Mouse (Mus musculus) embryonic fibroblast, embryonic 13.5 days (primary cell): ENCODE results near the gene Rapgef2.

Experiments used
- CTCF ChIP-seq: IDR thresholded peaks from 2 replicates; pipeline ENCODE4 v1.5.1; 2011; ENCODE audit warnings: mild to moderate bottlenecking, control low read depth, low read length, moderate library complexity, borderline replicate concordance; ENCODE audit not compliant: insufficient read depth
- POLR2A ChIP-seq: IDR thresholded peaks from 2 replicates; pipeline ENCODE4 v1.6.1; 2011; ENCODE audit warnings: low read depth, mild to moderate bottlenecking, control low read depth, low read length, moderate library complexity

- no peak for TF ChIP-seq CTCF
- no peak for TF ChIP-seq POLR2A
Observed at GRCm38 (mm10) chr3:79203178-79203577, 83.1 kb downstream of the Rapgef2 start.
